Mouse (Mus musculus): ENCODE results near the gene Atf7ip. TPM values are rescaled to one million over a fixed set of nuclear protein-coding genes. Genes with fewer than 3 reads are reported as not detected.

Atf7ip gene
- polyA plus RNA-seq, 1 experiment: 67.9 TPM

DNA sequence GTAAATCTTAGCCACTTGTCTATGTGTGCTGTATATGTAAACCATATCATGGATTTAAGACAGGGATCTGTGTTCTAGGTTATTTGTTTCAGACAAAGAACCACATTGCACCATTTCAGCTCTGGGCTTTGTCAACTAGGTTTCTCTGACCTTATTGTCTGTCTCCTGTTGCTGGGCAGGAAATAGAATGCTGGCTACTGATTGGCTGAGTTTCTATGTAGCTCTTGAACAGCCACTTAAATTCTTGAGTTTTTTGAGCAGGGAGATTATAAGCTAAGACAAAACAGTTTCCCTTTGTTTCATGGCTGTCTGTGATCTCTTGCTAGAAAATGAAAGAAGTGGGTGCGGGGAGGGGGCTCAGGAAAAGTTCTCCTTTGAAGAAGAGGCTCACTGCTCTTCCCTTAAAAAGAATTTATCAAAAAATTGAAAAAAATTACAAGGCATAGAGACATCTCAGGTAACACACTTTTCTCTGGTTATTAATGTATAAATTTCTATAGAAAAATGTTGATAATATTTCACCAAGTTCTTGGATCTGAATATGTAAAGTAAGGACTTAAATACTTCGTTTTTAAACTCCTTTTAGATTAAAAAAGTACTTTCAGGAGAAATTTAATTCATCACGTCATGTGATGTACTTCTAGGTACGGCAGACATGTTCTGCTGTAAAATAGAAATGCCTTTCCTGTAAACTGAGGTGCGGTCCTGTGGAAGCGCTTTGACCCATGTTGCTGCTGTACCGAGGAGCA lies 49.0 kb downstream of the Atf7ip start:
- peak; percentile 87 for DNase-seq (ENCODE audit: low read depth)

DNA sequence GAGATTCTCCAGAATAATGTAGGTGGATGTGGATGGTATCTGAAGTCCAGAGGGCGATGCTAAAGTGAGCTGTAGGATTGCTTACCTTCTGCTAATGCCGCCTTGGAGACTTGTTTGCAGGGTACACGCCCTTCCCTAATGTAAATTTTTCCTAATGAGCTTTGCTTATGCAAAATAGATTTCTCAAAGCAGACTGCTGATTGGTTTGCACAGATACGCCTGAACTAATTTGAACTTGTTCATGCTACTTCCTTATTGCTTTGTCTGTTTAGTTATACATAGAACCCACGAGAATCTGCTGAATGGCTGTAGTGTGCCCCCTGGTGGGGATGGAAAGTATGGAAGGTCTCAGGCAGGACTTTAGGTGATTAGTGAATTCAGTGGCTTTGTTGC lies 49.6 kb downstream of the Atf7ip start:
- TF ChIP-seq CTCF (IDR thresholded peaks at IDR 0.05; ENCODE audit: borderline replicate concordance, extremely low read depth, insufficient read depth, insufficient read length): peak; percentile 66; the same call in 1 of the 2 replicates
- no peak for TF ChIP-seq POLR2A (IDR thresholded peaks at IDR 0.05; ENCODE audit: borderline replicate concordance, extremely low read depth, insufficient read depth, insufficient read length, poor library complexity, severe bottlenecking)
- DNase-seq (ENCODE audit: low read depth): peak; percentile 86

More for the DNA sequence above, 49.0 kb downstream of the Atf7ip start:
- no peak for TF ChIP-seq POLR2A (IDR thresholded peaks at IDR 0.05; ENCODE audit: borderline replicate concordance, extremely low read depth, insufficient read depth, insufficient read length, poor library complexity, severe bottlenecking)
- no peak for TF ChIP-seq CTCF (IDR thresholded peaks at IDR 0.05; ENCODE audit: borderline replicate concordance, extremely low read depth, insufficient read depth, insufficient read length)

DNA sequence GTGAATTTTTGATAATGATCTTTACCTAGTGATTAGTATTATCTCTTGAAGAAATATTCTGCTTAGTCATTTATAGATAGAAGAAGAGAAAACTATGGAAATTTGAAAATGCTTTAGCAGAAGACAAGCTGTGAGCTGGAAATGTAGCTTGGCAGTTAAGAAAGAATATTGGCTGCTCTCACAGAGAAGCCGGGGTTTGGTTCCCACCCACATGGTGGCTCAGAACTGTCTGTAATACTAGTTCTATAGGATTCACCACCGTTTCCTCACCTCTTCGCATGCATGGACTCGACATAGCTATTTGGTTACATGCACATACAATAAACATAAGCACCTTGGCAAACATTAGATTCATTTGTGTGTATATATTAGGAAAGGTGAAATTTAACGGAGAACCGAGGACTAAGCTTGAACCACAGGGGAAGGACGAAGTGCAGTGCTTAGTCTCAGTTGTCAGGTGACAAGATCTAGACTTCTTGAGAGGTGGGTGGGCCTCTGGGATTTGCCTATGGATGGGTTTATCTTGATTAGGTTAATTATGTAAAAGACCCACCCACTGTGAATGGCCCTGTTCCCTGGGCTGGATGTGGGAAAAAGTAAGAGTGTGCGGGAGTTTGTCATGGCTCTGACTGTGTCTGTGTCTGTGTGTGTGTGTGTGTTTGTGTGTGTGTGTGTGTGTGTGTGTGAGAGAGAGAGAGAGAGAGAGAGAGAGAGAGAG lies 52.5 kb downstream of the Atf7ip start:
- no peak for DNase-seq (ENCODE audit: low read depth)
- TF ChIP-seq CTCF (IDR thresholded peaks at IDR 0.05; ENCODE audit: borderline replicate concordance, extremely low read depth, insufficient read depth, insufficient read length) (no peak), POLR2A (IDR thresholded peaks at IDR 0.05; ENCODE audit: borderline replicate concordance, extremely low read depth, insufficient read depth, insufficient read length, poor library complexity, severe bottlenecking) (no peak)

DNA sequence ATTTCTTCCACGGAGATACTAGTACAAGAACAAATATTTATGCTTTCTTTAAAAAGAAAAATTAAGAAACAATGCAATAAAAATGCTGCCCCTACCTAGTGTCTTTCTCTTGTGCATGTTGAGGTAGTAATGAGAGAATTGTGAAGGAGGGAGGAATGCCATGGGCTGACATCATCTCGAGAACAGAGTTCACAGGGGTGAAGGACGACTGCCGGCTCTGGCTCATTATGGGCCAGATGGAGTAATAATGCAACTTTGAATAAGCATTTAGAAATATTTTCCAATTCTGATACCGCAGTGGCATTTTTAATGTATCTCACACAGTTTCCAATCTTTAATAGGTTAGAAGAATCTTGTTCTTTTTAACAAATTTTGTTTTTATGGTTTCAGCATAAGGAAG lies 60.0 kb downstream of the Atf7ip start:
- DNase-seq (ENCODE audit: low read depth): no peak
- TF ChIP-seq POLR2A (IDR thresholded peaks at IDR 0.05; ENCODE audit: borderline replicate concordance, extremely low read depth, insufficient read depth, insufficient read length, poor library complexity, severe bottlenecking): no peak
- TF ChIP-seq CTCF (IDR thresholded peaks at IDR 0.05; ENCODE audit: borderline replicate concordance, extremely low read depth, insufficient read depth, insufficient read length): no peak

DNA sequence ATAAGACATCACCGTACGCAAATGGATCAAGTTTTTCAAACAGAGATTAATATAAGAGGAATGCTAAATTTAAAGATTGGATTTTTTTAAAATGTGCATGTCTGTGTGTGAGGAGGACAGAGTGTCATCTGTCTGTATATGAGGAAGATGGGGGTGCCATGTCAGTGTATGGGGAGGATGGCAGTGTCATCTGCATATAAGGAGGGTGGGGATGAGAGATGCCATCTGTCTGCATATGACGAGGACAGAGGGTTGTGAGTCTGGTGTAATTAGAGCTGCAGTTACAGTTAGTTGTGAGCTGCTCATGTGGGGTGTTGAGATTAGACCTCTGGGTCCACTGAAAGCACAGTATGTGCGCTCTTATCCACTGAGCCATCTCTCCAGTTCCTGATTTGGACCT lies 84.8 kb downstream of the Atf7ip start:
- no peak for TF ChIP-seq POLR2A (IDR thresholded peaks at IDR 0.05; ENCODE audit: borderline replicate concordance, extremely low read depth, insufficient read depth, insufficient read length, poor library complexity, severe bottlenecking)
- no peak for TF ChIP-seq CTCF (IDR thresholded peaks at IDR 0.05; ENCODE audit: borderline replicate concordance, extremely low read depth, insufficient read depth, insufficient read length)
- peak; percentile 41 for DNase-seq (ENCODE audit: low read depth)

DNA sequence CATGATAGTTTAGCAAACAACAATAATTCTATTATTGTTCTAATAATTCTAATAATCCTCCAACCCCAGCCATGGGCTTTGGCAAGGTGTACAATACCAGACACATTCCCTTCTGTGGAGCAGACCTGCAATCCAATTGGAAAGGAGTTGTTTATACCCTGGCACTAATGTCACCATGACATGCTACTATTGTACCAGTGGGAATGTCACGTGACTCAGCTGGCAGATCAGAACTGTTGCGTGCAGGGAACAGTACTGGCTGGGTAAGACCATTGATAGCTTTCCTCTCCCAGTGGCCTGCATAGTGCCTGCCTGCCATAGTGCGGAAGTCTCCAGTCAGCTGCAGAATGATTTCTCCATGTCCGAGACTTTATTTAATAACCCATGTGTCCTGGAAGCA lies 88.6 kb downstream of the Atf7ip start:
- DNase-seq (ENCODE audit: low read depth): no peak
- TF ChIP-seq POLR2A (IDR thresholded peaks at IDR 0.05; ENCODE audit: borderline replicate concordance, extremely low read depth, insufficient read depth, insufficient read length, poor library complexity, severe bottlenecking) (no peak), CTCF (IDR thresholded peaks at IDR 0.05; ENCODE audit: borderline replicate concordance, extremely low read depth, insufficient read depth, insufficient read length) (no peak)

DNA sequence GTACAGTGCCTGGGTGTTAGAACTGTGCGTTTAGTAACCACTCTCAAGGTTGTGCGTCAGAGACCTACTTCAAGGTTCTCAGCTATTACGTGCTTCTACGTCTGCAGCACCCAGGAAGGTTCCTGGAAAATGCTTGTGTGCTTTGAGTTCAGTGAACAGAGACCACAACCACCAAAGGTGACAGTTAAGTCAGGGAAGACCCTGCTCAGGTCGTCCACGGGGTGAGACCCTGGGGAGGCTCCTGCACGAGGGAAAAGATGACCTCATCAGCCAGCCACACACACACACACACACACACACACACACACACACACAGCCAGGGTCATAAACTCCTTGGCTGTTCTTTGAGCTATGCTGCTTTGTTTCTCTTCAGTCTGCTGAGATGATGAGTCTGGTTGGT lies 96.6 kb downstream of the Atf7ip start:
- DNase-seq (ENCODE audit: low read depth): no peak
- TF ChIP-seq POLR2A (IDR thresholded peaks at IDR 0.05; ENCODE audit: borderline replicate concordance, extremely low read depth, insufficient read depth, insufficient read length, poor library complexity, severe bottlenecking): no peak
- no peak for TF ChIP-seq CTCF (IDR thresholded peaks at IDR 0.05; ENCODE audit: borderline replicate concordance, extremely low read depth, insufficient read depth, insufficient read length)

DNA sequence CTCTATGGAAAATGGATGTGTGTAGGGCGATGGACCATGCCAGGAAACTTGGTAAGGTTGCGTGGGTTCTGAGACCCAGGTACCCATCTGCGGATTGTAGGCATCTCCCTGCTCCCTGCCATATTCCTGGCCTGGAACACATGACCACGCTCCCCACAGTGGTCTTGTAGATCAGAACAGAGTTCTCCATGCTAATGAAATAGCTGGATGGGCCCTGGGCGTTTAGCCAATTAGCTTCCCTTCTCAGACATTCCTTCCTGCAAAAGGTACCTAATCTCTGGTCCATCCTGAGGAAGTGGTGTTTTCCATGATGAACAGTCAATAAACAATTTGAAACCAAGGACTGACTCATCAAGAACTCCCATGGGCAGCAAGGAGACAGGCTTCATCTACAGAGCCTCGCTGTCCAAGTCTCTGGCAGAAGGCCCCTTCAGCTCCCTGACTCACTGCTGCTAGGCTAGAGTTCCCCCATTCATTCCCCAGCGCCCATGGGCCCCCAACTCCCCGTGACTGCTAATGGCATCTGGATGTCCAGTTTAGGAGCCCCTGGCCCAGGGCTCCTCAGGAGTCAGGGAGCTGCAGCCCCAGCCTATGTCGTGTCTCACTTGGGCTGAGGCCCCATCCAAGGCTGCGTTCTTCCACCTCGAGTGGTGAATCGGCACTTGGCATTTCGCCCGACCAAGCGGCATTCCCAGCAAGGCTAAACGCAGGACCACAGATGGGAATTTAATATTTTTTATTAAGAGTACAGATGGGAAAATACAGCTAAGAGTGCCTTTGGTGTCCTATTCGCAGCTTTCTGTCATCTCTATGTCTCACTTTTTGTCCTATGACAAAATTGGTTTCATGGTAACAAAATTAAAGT lies 105.6 kb downstream of the Atf7ip start:
- TF ChIP-seq CTCF (IDR thresholded peaks at IDR 0.05; ENCODE audit: borderline replicate concordance, extremely low read depth, insufficient read depth, insufficient read length): no peak
- no peak for TF ChIP-seq POLR2A (IDR thresholded peaks at IDR 0.05; ENCODE audit: borderline replicate concordance, extremely low read depth, insufficient read depth, insufficient read length, poor library complexity, severe bottlenecking)

DNA sequence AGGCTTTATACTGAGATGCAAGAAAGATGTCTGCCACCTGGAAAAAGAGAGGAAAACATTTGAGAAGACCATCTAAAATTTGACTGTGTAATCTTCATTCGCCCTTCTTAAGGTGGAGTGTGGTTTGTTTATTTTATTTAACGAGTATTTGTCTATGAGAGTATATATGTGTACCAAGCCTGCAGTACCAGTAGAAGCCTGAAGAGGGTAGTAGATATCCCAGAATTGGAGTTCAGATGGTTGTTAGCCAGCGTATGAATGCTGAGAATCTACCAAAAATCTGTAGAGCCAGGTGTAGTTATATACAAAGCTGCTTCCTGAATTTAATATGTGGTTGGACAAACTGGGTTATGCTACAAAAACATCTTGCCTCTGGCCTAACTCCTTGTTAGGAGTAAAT lies 106.3 kb downstream of the Atf7ip start:
- TF ChIP-seq POLR2A (IDR thresholded peaks at IDR 0.05; ENCODE audit: borderline replicate concordance, extremely low read depth, insufficient read depth, insufficient read length, poor library complexity, severe bottlenecking): no peak
- TF ChIP-seq CTCF (IDR thresholded peaks at IDR 0.05; ENCODE audit: borderline replicate concordance, extremely low read depth, insufficient read depth, insufficient read length): no peak
- no peak for DNase-seq (ENCODE audit: low read depth)

More for the DNA sequence above, 105.6 kb downstream of the Atf7ip start:
- no peak for DNase-seq (ENCODE audit: low read depth)

DNA sequence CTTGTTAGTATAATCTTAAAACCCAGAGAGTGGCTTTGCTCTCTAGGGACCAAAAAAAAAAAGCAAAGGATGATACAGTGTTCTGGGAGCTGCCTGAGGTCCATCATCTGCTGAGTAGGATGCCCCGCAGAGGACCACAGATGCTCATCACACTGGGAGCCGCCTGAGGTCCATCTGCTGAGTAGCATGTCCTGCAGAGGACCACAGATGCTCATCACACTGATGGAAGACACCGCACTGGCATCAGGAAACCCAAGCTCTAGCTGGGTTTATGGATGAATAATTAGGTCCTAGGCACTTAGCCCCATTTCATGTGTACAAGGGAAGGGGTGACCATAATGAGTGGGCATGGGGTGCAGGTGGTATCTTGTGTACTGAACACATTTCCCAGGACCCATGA lies 108.2 kb downstream of the Atf7ip start:
- DNase-seq (ENCODE audit: low read depth): no peak
- TF ChIP-seq POLR2A (IDR thresholded peaks at IDR 0.05; ENCODE audit: borderline replicate concordance, extremely low read depth, insufficient read depth, insufficient read length, poor library complexity, severe bottlenecking) (no peak), CTCF (IDR thresholded peaks at IDR 0.05; ENCODE audit: borderline replicate concordance, extremely low read depth, insufficient read depth, insufficient read length) (no peak)
